8 mouse cellular contexts compared by ENCODE assay signal in genomic region chr2:32912210-32912804, GRCm38 (mm10). TPM values are rescaled to one million over a fixed set of nuclear protein-coding genes. Genes with fewer than 3 reads are reported as not detected.
A peak's percentile ranks its signal among the peaks of the same experiment; 100 is the strongest.
DNase-seq lines count a peak whose midpoint lies in the region; ATAC-seq and TF ChIP-seq lines count a peak whose summit lies in the region.

No protein-coding gene starts in this region.

- H3K4me2 ChIP-seq in kidney, embryonic 14.5 days (replicated peaks; ENCODE audit: low read depth, low read length) = no peak overlapping the region
- H3K4me2 ChIP-seq in liver, embryonic 11.5 days = no peak overlapping the region

- peaks cover 32% of the 10 kb centered on the region; the same call in 1 of the 2 replicates for H3K36me3 ChIP-seq in kidney, embryonic 14.5 days (ENCODE audit: control insufficient read depth, insufficient read depth, low read length)
- H3K36me3 ChIP-seq in liver, embryonic 11.5 days (ENCODE audit: control insufficient read depth, insufficient read depth, low read length) = peaks cover 4% of the 10 kb centered on the region; the same call in 1 of the 2 replicates

- H3K4me1 ChIP-seq in kidney, embryonic 14.5 days (ENCODE audit: control insufficient read depth, insufficient read depth, low read length) = peaks cover 27% of the 10 kb centered on the region
- peaks cover 27% of the 10 kb centered on the region for H3K4me1 ChIP-seq in liver, embryonic 11.5 days (replicated peaks; ENCODE audit: control insufficient read depth, insufficient read depth, low read length)
- peaks cover 38% of the 10 kb centered on the region for H3K4me1 ChIP-seq in olfactory bulb, adult 2 months (ENCODE audit: control insufficient read depth, insufficient read depth, low read length)

- no peaks in the 10 kb centered on the region for H3K27me3 ChIP-seq in kidney, embryonic 14.5 days (ENCODE audit: control insufficient read depth, insufficient read depth, low read length)
- H3K27me3 ChIP-seq in liver, embryonic 11.5 days (replicated peaks; ENCODE audit: control insufficient read depth, insufficient read depth, low read length) = no peaks in the 10 kb centered on the region

- peak; percentile 8; the same call in 1 of the 2 replicates for ATAC-seq in kidney, embryonic 14.5 days (ENCODE audit: low FRiP score, low TSS enrichment)
- no peak for ATAC-seq in liver, embryonic 11.5 days (replicated peaks; ENCODE audit: low FRiP score)

- no peaks in the 10 kb centered on the region for H3K9me3 ChIP-seq in kidney, embryonic 14.5 days (ENCODE audit: control insufficient read depth, low read length)
- H3K9me3 ChIP-seq in liver, embryonic 11.5 days (ENCODE audit: control insufficient read depth, low read length) = no peaks in the 10 kb centered on the region

- 32% methylated on average over 19 of the region's 19 CpGs for WGBS in kidney, embryonic 14.5 days
- 30% methylated on average over 19 of the region's 19 CpGs for WGBS in liver, embryonic 11.5 days
- 30% methylated on average over 19 of the region's 19 CpGs for WGBS in olfactory bulb, adult 2 months

- intact Hi-C loops in gastrocnemius, adult 2 months (cut with DNase I) = loop anchor here (2.0 kb wide), 1 partner anchor 48 kb away; no protein-coding TSS in a partner anchor

- no peak overlapping the region for H3K4me3 ChIP-seq in gastrocnemius, adult 2 months
- no peak overlapping the region for H3K4me3 ChIP-seq in kidney, embryonic 14.5 days (ENCODE audit: low read length)
- H3K4me3 ChIP-seq in liver, embryonic 11.5 days (ENCODE audit: low read depth, low read length) = no peak overlapping the region
- H3K4me3 ChIP-seq in olfactory bulb, adult 2 months (ENCODE audit: insufficient read depth, low read depth, low read length) = no peak overlapping the region

- TF ChIP-seq POLR2A in olfactory bulb, adult 2 months (IDR thresholded peaks at IDR 0.05; ENCODE audit: insufficient read depth, low read depth, low read length) = no peak

- DNase-seq in CD4-positive helper T cell, adult 2 months (ENCODE audit: low read depth, low spot score) = peak; percentile 85
- peak; percentile 96 for DNase-seq in adipocyte (ENCODE audit: low spot score)
- DNase-seq in cerebellum, postnatal 4 days (ENCODE audit: low spot score in 2 of 2) = peak; percentile 78 to 89
- peak; percentile 84 for DNase-seq in gastrocnemius, adult 2 months
- DNase-seq in liver, embryonic 11.5 days (ENCODE audit: low spot score) = peak; percentile 77
- peak; percentile 90 for DNase-seq in thymus, postnatal 0 days (ENCODE audit: low spot score)

- no peak overlapping the region for H3K9ac ChIP-seq in kidney, embryonic 14.5 days (ENCODE audit: low read depth, low read length)
- H3K9ac ChIP-seq in liver, embryonic 11.5 days (ENCODE audit: low read depth, low read length) = no peak overlapping the region

- H3K27ac ChIP-seq in gastrocnemius, adult 2 months = no peak overlapping the region
- no peak overlapping the region for H3K27ac ChIP-seq in kidney, embryonic 14.5 days (ENCODE audit: low read depth, low read length)
- no peak overlapping the region for H3K27ac ChIP-seq in liver, embryonic 11.5 days (ENCODE audit: low read depth, low read length)
- no peak overlapping the region for H3K27ac ChIP-seq in olfactory bulb, adult 2 months (ENCODE audit: insufficient read depth, low read depth, low read length)

- TF ChIP-seq CTCF in gastrocnemius, adult 2 months (IDR thresholded peaks at IDR 0.05) = no peak; the same call in 1 of the 2 replicates
- peak; percentile 96 for TF ChIP-seq CTCF in olfactory bulb, adult 2 months (IDR thresholded peaks at IDR 0.05; ENCODE audit: insufficient read depth, low read depth, low read length)

RNA-seq across cellular contexts. Expression of gene Fam129b, which starts 36.4 kb away (rescaled TPM):
- total RNA-seq in gastrocnemius, adult 2 months (2021) = 1 to 10 TPM; 4.8 to 7.2 TPM
- 18.2 and 19.9 TPM in 2 replicates for polyA plus RNA-seq in kidney, embryonic 14.5 days (2014; fragmentation: Nextera tagmentation; extraction: Ambion mirVana)
- 11.1 and 11.9 TPM in 2 replicates for polyA plus RNA-seq in liver, embryonic 11.5 days (2014; fragmentation: Nextera tagmentation; extraction: Ambion mirVana)
- not detected in 2 replicates for polyA plus RNA-seq in olfactory bulb, adult 2 months (2012; ENCODE audit: insufficient read depth, insufficient read length, low replicate concordance, missing spikeins)
- 10.9 and 12.4 TPM in 2 replicates for polyA plus RNA-seq in thymus, postnatal 0 days (2015; fragmentation: Nextera tagmentation; extraction: Ambion mirVana)

RNA-seq across cellular contexts. Expression of gene Rpl12, which starts 49.1 kb away (rescaled TPM):
- total RNA-seq in gastrocnemius, adult 2 months (2021) = 10 to 100 TPM; 80.6 to 90.3 TPM
- 249 and 308 TPM in 2 replicates for polyA plus RNA-seq in kidney, embryonic 14.5 days (2014; fragmentation: Nextera tagmentation; extraction: Ambion mirVana)
- polyA plus RNA-seq in liver, embryonic 11.5 days (2014; fragmentation: Nextera tagmentation; extraction: Ambion mirVana) = 276 and 295 TPM in 2 replicates
- polyA plus RNA-seq in olfactory bulb, adult 2 months (2012; ENCODE audit: insufficient read depth, insufficient read length, low replicate concordance, missing spikeins) = not detected in 2 replicates
- 269 and 272 TPM in 2 replicates for polyA plus RNA-seq in thymus, postnatal 0 days (2015; fragmentation: Nextera tagmentation; extraction: Ambion mirVana)

RNA-seq across cellular contexts. Expression of gene Lrsam1, which starts 49.1 kb away (rescaled TPM):
- 10 to 100 TPM in 1 of 2 experiments, 1 to 10 TPM in 1; 9.9 to 14.1 TPM for total RNA-seq in gastrocnemius, adult 2 months (2021)
- 5.8 and 8.8 TPM in 2 replicates for polyA plus RNA-seq in kidney, embryonic 14.5 days (2014; fragmentation: Nextera tagmentation; extraction: Ambion mirVana)
- polyA plus RNA-seq in liver, embryonic 11.5 days (2014; fragmentation: Nextera tagmentation; extraction: Ambion mirVana) = 6.1 and 6.7 TPM in 2 replicates
- not detected in 2 replicates for polyA plus RNA-seq in olfactory bulb, adult 2 months (2012; ENCODE audit: insufficient read depth, insufficient read length, low replicate concordance, missing spikeins)
- polyA plus RNA-seq in thymus, postnatal 0 days (2015; fragmentation: Nextera tagmentation; extraction: Ambion mirVana) = 3.3 and 4.0 TPM in 2 replicates

Comparison
In these comparisons a context has a peak if more than half of its experiments do, and no peak if none do; other contexts are left out.
1. RNA of gene Rpl12, which starts 49.1 kb away (polyA plus RNA-seq): 276 to 295 TPM in liver, embryonic 11.5 days, 269 to 272 TPM in thymus, postnatal 0 days and 249 to 308 TPM in kidney, embryonic 14.5 days; not detected in olfactory bulb, adult 2 months; every median in the first group is over 100 times any median in the second.
2. Peak in every context shown above with its lines, with median percentiles within 50 percentile points of each other: DNase-seq.